Mouse (Mus musculus) bone marrow macrophage, adult 2 months (primary cell): ENCODE measurements around the gene Rps21.

Source experiments
- CTCF ChIP-seq: IDR thresholded peaks from 2 replicates; pipeline ENCODE4 v1.5.1; 2012; ENCODE audit warnings: low read depth, mild to moderate bottlenecking, low read length, moderate library complexity
- POLR2A ChIP-seq: IDR thresholded peaks from 2 replicates; pipeline ENCODE4 v1.6.1; 2012; ENCODE audit warnings: mild to moderate bottlenecking, low read depth, low read length, borderline replicate concordance

DNA sequence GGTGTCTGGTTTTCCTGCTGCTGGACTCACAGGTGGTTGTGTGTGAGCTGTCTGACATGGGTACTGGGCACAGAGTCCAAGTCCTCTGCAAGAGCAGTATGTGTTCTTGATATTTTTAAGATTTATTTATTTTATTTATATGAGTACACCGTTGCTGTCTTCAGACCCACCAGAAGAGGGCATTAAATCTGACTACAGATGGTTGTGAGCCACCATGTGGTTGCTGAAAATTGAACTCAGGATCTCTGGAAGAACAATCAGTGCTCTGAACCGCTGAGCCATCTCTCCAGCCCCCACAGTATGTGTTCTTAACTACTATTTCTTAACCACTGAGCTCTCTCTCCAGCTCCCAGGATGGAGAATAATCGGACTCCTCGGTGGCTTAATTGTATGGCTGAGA, 45.0 kb downstream of the Rps21 start:
- TF ChIP-seq CTCF (no peak), POLR2A (no peak)
